Mouse (Mus musculus): ENCODE measurements at regions not wholly inside any gene's neighbourhood (a gene's known extent, or its start where the extent isn't known, plus 50 kb on each side); places are given as distances from the start of the nearest gene placed in this dataset.

DNA sequence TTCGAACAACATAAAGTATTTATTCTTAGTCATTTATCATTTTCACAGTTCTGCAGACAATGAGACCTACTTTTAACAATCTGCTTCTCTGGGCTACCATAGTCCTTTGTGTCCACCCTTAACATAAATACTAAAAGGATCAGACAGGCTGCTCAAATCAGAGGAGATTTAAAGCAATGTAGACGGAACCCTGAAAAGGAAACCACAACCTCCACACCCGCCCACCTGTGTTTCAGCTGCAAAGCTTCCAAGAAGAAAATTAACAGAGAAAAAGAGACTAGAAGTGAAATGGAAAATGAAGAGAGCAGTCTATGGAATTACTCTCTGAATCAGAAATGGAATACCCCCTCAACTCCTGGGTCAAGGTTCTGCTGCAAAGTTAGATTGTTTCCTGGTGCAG is 2678.7 kb upstream of the Gm7489 start:
- H3K27me3 ChIP-seq (replicated peaks; ENCODE audit: control insufficient read depth, insufficient read depth, low read length) = no peaks in the 10 kb centered on the region
- H3K9ac ChIP-seq (ENCODE audit: low read depth, low read length) = no peak overlapping the region
- H3K4me2 ChIP-seq (replicated peaks; ENCODE audit: low read depth) = no peak overlapping the region
- 76% methylated on average over 3 of the region's 3 CpGs for WGBS
- no peaks in the 10 kb centered on the region for H3K9me3 ChIP-seq (ENCODE audit: control insufficient read depth)
- no peaks in the 10 kb centered on the region for H3K4me1 ChIP-seq (replicated peaks; ENCODE audit: control insufficient read depth, insufficient read depth, low read length)
- H3K27ac ChIP-seq (ENCODE audit: low read depth, low read length) = no peak overlapping the region
- H3K36me3 ChIP-seq (ENCODE audit: control insufficient read depth, insufficient read depth) = no peaks in the 10 kb centered on the region
- H3K4me3 ChIP-seq (ENCODE audit: low read depth, low read length) = no peak overlapping the region
- ATAC-seq = no peak
- no peak for TF ChIP-seq CTCF (IDR thresholded peaks at IDR 0.05; ENCODE audit: low read depth)

DNA sequence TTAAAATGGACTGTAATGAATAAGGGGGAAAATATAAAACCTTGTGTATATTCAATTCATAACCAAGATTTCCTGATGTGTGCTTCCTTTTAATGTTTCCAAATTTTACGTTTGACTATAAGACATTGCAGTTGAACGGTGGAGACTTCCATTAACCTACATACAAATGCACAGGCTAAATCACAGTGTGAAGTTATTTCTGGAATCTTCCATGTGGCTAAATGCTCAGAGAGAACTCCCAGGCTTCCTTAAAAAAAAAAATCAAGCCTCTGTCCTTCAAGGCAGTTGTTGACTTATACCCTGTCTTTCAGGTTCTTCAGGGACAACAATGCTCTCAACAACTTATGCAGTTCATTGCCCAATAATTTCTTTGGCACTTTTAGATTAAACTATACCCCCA is 2677.9 kb upstream of the Gm7489 start:
- Histone ChIP-seq H3K27ac (ENCODE audit: low read depth, low read length) (no peak overlapping the region), H3K27me3 (replicated peaks; ENCODE audit: control insufficient read depth, insufficient read depth, low read length) (no peaks in the 10 kb centered on the region), H3K9ac (ENCODE audit: low read depth, low read length) (no peak overlapping the region), H3K4me1 (replicated peaks; ENCODE audit: control insufficient read depth, insufficient read depth, low read length) (no peaks in the 10 kb centered on the region), H3K4me3 (ENCODE audit: low read depth, low read length) (no peak overlapping the region), H3K4me2 (replicated peaks; ENCODE audit: low read depth) (no peak overlapping the region), H3K9me3 (ENCODE audit: control insufficient read depth) (no peaks in the 10 kb centered on the region), H3K36me3 (ENCODE audit: control insufficient read depth, insufficient read depth) (no peaks in the 10 kb centered on the region)
- ATAC-seq = no peak
- TF ChIP-seq CTCF (IDR thresholded peaks at IDR 0.05; ENCODE audit: low read depth) = no peak
- WGBS = 61% methylated on average over 2 of the region's 2 CpGs

DNA sequence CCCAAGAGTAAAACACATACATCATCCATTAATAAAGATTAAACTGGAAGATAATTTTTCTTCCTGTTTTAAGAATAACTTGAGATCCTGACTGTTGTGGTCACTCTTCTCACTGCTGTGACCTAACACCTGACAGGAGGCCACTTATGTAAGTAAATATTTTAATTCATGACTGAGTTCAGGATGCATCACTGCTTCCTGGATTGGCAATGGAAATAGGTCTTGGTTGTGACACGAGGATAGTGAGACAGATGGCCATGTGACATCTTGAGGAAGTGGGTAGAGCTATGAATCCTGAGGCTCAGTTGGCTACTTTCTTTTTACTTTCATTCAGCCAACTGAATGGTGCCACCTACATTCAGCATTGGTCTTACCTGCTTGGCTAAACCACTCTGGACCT is 2649.8 kb upstream of the Gm7489 start:
- H3K4me3 ChIP-seq (ENCODE audit: low read depth, low read length) = no peak overlapping the region
- H3K27me3 ChIP-seq (replicated peaks; ENCODE audit: control insufficient read depth, insufficient read depth, low read length) = no peaks in the 10 kb centered on the region
- 51% methylated on average over 1 of the region's 1 CpGs for WGBS
- no peak overlapping the region for H3K27ac ChIP-seq (ENCODE audit: low read depth, low read length)
- no peaks in the 10 kb centered on the region for H3K36me3 ChIP-seq (ENCODE audit: control insufficient read depth, insufficient read depth)
- TF ChIP-seq CTCF (IDR thresholded peaks at IDR 0.05; ENCODE audit: low read depth) = no peak
- no peaks in the 10 kb centered on the region for H3K4me1 ChIP-seq (replicated peaks; ENCODE audit: control insufficient read depth, insufficient read depth, low read length)
- H3K4me2 ChIP-seq (replicated peaks; ENCODE audit: low read depth) = no peak overlapping the region
- H3K9me3 ChIP-seq (ENCODE audit: control insufficient read depth) = no peaks in the 10 kb centered on the region
- no peak for ATAC-seq
- no peak overlapping the region for H3K9ac ChIP-seq (ENCODE audit: low read depth, low read length)

DNA sequence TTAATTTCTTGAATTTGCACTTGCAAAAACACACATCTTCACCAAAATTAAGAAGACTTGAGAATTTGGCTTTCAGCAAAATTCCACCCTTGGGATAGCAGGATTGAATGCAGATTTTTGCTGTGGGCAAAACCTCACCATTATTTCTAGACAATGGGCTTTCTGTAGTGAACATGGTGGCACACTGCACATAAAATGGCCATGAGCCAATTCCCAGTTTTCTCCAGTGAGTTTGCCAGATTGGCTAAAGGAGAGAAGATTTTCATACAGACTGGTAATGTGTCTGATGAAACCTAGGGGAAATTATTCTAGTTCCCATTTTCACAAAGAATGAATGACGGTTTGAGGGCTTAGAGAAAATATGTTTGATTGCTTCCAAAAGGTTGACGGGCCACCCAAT is 2640.1 kb upstream of the Gm7489 start:
- H3K36me3 ChIP-seq (ENCODE audit: control insufficient read depth, insufficient read depth) = no peaks in the 10 kb centered on the region
- H3K27me3 ChIP-seq (replicated peaks; ENCODE audit: control insufficient read depth, insufficient read depth, low read length) = no peaks in the 10 kb centered on the region
- H3K4me3 ChIP-seq (ENCODE audit: low read depth, low read length) = no peak overlapping the region
- H3K9me3 ChIP-seq (ENCODE audit: control insufficient read depth) = no peaks in the 10 kb centered on the region
- 100% methylated on average over 2 of the region's 2 CpGs for WGBS
- no peak for TF ChIP-seq CTCF (IDR thresholded peaks at IDR 0.05; ENCODE audit: low read depth)
- H3K4me2 ChIP-seq (replicated peaks; ENCODE audit: low read depth) = no peak overlapping the region
- no peak overlapping the region for H3K9ac ChIP-seq (ENCODE audit: low read depth, low read length)
- H3K27ac ChIP-seq (ENCODE audit: low read depth, low read length) = no peak overlapping the region
- no peaks in the 10 kb centered on the region for H3K4me1 ChIP-seq (replicated peaks; ENCODE audit: control insufficient read depth, insufficient read depth, low read length)
- no peak for ATAC-seq

DNA sequence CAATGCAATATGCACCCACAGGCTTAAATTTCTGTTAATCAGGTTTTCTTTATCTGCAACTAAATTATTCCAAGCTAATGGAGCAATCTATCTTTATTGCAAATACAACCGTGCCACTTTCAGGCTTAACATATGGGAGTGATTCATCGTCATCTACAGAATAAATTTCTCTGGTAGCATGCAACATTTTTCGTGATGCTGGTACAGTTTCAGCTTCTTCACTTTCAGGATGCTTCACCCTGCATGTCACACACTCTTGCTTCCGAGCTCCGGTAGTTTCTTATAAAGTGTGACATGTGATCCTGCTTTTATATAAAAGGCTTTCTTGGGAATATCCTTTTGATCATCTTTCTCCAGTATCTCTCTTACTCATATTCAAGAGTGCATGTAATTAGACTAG is 2637.4 kb upstream of the Gm7489 start:
- no peak overlapping the region for H3K4me3 ChIP-seq (ENCODE audit: low read depth, low read length)
- no peak for TF ChIP-seq CTCF (IDR thresholded peaks at IDR 0.05; ENCODE audit: low read depth)
- no peaks in the 10 kb centered on the region for H3K27me3 ChIP-seq (replicated peaks; ENCODE audit: control insufficient read depth, insufficient read depth, low read length)
- H3K4me1 ChIP-seq (replicated peaks; ENCODE audit: control insufficient read depth, insufficient read depth, low read length) = no peaks in the 10 kb centered on the region
- H3K36me3 ChIP-seq (ENCODE audit: control insufficient read depth, insufficient read depth) = no peaks in the 10 kb centered on the region
- H3K9me3 ChIP-seq (ENCODE audit: control insufficient read depth) = no peaks in the 10 kb centered on the region
- H3K9ac ChIP-seq (ENCODE audit: low read depth, low read length) = no peak overlapping the region
- H3K4me2 ChIP-seq (replicated peaks; ENCODE audit: low read depth) = no peak overlapping the region
- ATAC-seq = no peak
- no peak overlapping the region for H3K27ac ChIP-seq (ENCODE audit: low read depth, low read length)
- 87% methylated on average over 5 of the region's 5 CpGs for WGBS

DNA sequence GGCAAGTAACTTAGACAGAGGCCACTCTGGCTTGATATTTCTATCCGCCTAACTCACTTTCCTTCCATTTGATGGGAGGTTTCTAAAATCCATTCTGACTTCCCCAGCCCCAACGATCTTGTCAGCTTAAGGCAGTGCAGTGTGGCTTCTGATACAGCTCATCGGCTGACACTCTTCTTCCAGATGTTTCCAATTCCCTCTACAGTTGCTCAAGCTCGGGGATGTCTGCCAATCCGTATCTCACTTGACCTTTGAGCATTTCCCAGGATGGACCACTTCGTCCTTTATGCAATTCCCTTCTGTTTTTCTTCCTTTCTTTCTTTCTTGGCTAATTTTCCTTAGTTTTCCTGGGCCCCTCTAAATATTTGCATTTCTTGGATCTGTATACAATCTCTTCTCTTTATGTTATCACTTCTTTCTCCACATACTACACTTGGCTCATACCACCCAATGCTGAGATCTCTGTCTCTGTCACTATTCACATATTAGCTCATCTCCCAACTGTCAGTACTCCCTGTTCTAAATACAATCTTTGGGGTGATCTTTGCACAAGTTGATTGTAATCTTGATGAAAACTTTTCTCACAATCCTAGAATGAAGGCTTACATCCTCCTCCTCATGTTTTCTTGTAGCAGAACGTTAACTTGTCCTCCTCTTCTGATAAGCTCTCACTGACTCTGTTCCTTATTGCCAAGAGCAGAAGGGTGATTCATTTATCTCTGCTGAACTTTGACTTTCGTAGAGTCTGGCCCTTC is 2636.5 kb upstream of the Gm7489 start:
- Histone ChIP-seq H3K27ac (ENCODE audit: low read depth, low read length) (no peak overlapping the region), H3K27me3 (replicated peaks; ENCODE audit: control insufficient read depth, insufficient read depth, low read length) (no peaks in the 10 kb centered on the region), H3K4me2 (replicated peaks; ENCODE audit: low read depth) (no peak overlapping the region), H3K4me1 (replicated peaks; ENCODE audit: control insufficient read depth, insufficient read depth, low read length) (no peaks in the 10 kb centered on the region), H3K9me3 (ENCODE audit: control insufficient read depth) (no peaks in the 10 kb centered on the region), H3K36me3 (ENCODE audit: control insufficient read depth, insufficient read depth) (no peaks in the 10 kb centered on the region), H3K9ac (ENCODE audit: low read depth, low read length) (no peak overlapping the region), H3K4me3 (ENCODE audit: low read depth, low read length) (no peak overlapping the region)
- no peak for TF ChIP-seq CTCF (IDR thresholded peaks at IDR 0.05; ENCODE audit: low read depth)
- ATAC-seq = no peak
- WGBS = 64% methylated on average over 8 of the region's 8 CpGs

DNA sequence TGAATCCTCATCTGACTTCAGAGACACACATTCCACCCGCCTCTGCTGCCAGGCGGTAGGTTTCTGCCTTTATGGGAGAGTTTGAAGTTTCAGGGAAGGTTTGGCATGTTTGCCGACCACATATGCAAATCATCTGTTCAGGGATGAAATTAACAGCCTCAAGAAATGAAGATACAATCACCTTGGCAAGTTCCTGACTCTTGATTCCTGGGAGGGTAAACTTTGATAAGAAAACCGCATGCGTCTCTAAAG is 2636.0 kb upstream of the Gm7489 start:
- Histone ChIP-seq H3K9me3 (ENCODE audit: control insufficient read depth) (no peaks in the 10 kb centered on the region), H3K36me3 (ENCODE audit: control insufficient read depth, insufficient read depth) (no peaks in the 10 kb centered on the region), H3K4me3 (ENCODE audit: low read depth, low read length) (no peak overlapping the region), H3K27ac (ENCODE audit: low read depth, low read length) (no peak overlapping the region), H3K27me3 (replicated peaks; ENCODE audit: control insufficient read depth, insufficient read depth, low read length) (no peaks in the 10 kb centered on the region), H3K4me1 (replicated peaks; ENCODE audit: control insufficient read depth, insufficient read depth, low read length) (no peaks in the 10 kb centered on the region), H3K9ac (ENCODE audit: low read depth, low read length) (no peak overlapping the region), H3K4me2 (replicated peaks; ENCODE audit: low read depth) (no peak overlapping the region)
- no peak for ATAC-seq
- 77% methylated on average over 5 of the region's 5 CpGs for WGBS
- TF ChIP-seq CTCF (IDR thresholded peaks at IDR 0.05; ENCODE audit: low read depth) = no peak
